Mouse (Mus musculus) myocyte (in vitro differentiated cells): Measurements from ENCODE around the gene Cryl1.

Experiments
- E2F4 ChIP-seq: IDR thresholded peaks from one replicate; pipeline ENCODE4 v1.6.1; 2011; ENCODE audit warnings: mild to moderate bottlenecking, control low read depth, moderate library complexity; ENCODE audit not compliant: insufficient read depth
- POLR2A ChIP-seq: IDR thresholded peaks from one replicate; pipeline ENCODE4 v1.6.1; 2011; ENCODE audit warnings: low read depth, mild to moderate bottlenecking, control low read depth, moderate library complexity; ENCODE audit not compliant: insufficient read length

DNA sequence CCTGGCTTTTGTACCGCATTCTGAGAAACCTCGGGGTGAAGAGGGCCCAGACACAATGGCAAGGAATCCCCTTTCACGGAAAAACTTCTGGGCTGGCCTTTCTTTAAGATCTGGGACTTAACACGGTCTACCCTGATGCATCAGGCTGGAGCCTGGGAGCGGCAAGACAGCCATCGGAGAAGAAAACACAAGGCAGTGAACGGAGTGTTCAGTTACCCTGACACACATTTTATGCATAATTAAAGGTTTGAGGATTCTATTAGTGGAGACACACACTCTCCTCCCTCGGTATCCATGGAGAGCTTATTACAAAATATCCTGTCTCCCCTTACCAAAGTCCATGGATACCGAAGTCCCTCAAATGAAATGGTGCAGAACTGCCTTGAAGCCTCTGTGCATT, 109.2 kb downstream of the Cryl1 start:
- no peak for TF ChIP-seq E2F4
- no peak for TF ChIP-seq POLR2A
